Mouse (Mus musculus): ENCODE data around the gene Gm4064. TPM values are rescaled to one million over a fixed set of nuclear protein-coding genes. Genes with fewer than 3 reads are reported as not detected.
"Not testable (repeated sequence)": the region's sequence is repeated elsewhere in the genome, so short reads cannot be mapped to it uniquely, and the experiment has no call there.

The Gm4064 gene
- polyA plus RNA-seq (2015; fragmentation: Nextera tagmentation; extraction: Ambion mirVana): not detected in 2 replicates

GRCm38 (mm10) chrY:2796105-2796504, at the start of gene Gm4064:
Gene Gm4064, minus strand, starts transcription at chrY:2796205.
- H3K9me3 ChIP-seq (ENCODE audit: low read length); H3K4me1 ChIP-seq (ENCODE audit: insufficient read depth, low read depth, low read length); H3K36me3 ChIP-seq (ENCODE audit: insufficient read depth, low read length); H3K27ac ChIP-seq (ENCODE audit: low read length); H3K27me3 ChIP-seq (replicated peaks; ENCODE audit: insufficient read depth, low read length); H3K4me2 ChIP-seq (replicated peaks; ENCODE audit: low read depth, low read length); ATAC-seq; DNase-seq (ENCODE audit: low spot score); H3K4me3 ChIP-seq (ENCODE audit: low read depth, low read length); H3K9ac ChIP-seq (replicated peaks; ENCODE audit: low read depth): not testable (repeated sequence)
- no CpG with 5 or more reads among the region's 8 CpGs for WGBS

- H3K9ac ChIP-seq (replicated peaks; ENCODE audit: low read depth); H3K9me3 ChIP-seq (ENCODE audit: low read length); H3K4me2 ChIP-seq (replicated peaks; ENCODE audit: low read depth, low read length); H3K4me3 ChIP-seq (ENCODE audit: low read depth, low read length); H3K4me1 ChIP-seq (ENCODE audit: insufficient read depth, low read depth, low read length); H3K27ac ChIP-seq (ENCODE audit: low read length); DNase-seq (ENCODE audit: low spot score); H3K27me3 ChIP-seq (replicated peaks; ENCODE audit: insufficient read depth, low read length); H3K36me3 ChIP-seq (ENCODE audit: insufficient read depth, low read length); ATAC-seq: not testable (repeated sequence)
- no CpG with 5 or more reads among the region's 9 CpGs for WGBS
Measured at GRCm38 (mm10) chrY:2830380-2830779, 34.4 kb upstream of the Gm4064 start, which contains the start of the genes Rbmy and Gm10256. Gene Rbmy, plus strand, starts transcription at chrY:2830680. Gene Gm10256, plus strand, starts transcription at chrY:2830699.

Other genes with a start within 250 kb of the Gm4064 start
- not detected in 2 replicates for gene H2al2c, start 197.1 kb downstream of the Gm4064 start, polyA plus RNA-seq (2015; fragmentation: Nextera tagmentation; extraction: Ambion mirVana)
- gene Sry, start 132.5 kb downstream of the Gm4064 start, polyA plus RNA-seq (2015; fragmentation: Nextera tagmentation; extraction: Ambion mirVana): not detected in 2 replicates
- gene H2al2b, start 75.5 kb downstream of the Gm4064 start, polyA plus RNA-seq (2015; fragmentation: Nextera tagmentation; extraction: Ambion mirVana): not detected in 2 replicates
- gene Rbmy, start 34.5 kb upstream of the Gm4064 start, polyA plus RNA-seq (2015; fragmentation: Nextera tagmentation; extraction: Ambion mirVana): not detected in 2 replicates
- gene Gm10256, start 34.5 kb upstream of the Gm4064 start, polyA plus RNA-seq (2015; fragmentation: Nextera tagmentation; extraction: Ambion mirVana): not detected in 2 replicates
- gene Gm10352, start 104.8 kb upstream of the Gm4064 start, polyA plus RNA-seq (2015; fragmentation: Nextera tagmentation; extraction: Ambion mirVana): not detected in 2 replicates
- gene Gm29289, start 136.4 kb upstream of the Gm4064 start, polyA plus RNA-seq (2015; fragmentation: Nextera tagmentation; extraction: Ambion mirVana): not detected in 2 replicates